Mouse (Mus musculus) E14TG2a.4 (cell line): Measurements from ENCODE around the gene Lcn12.

Experiments used
- H3K27me3 ChIP-seq: 2 replicates; pipeline ENCODE4 v1.6.1; 2014; ENCODE audit warnings: low read length, control low read depth; ENCODE audit not compliant: insufficient read depth
- H3K36me3 ChIP-seq: 2 replicates; pipeline ENCODE4 v1.6.1; 2014; ENCODE audit warnings: low read length, control low read depth; ENCODE audit not compliant: insufficient read depth
- H3K4me1 ChIP-seq: replicated peaks from 2 replicates; pipeline ENCODE4 v1.6.1; 2014; ENCODE audit warnings: low read depth, low read length, control low read depth
- H3K4me3 ChIP-seq: replicated peaks from 2 replicates; pipeline ENCODE4 v1.5.1; 2014; ENCODE audit warnings: mild to moderate bottlenecking, low read length
- H3K9me3 ChIP-seq: 2 replicates; pipeline ENCODE4 v1.6.1; 2014; ENCODE audit warnings: low read length, control low read depth
- CTCF ChIP-seq: conservative IDR thresholded peaks from 2 replicates; pipeline ENCODE4 v1.5.1; 2014; ENCODE audit warnings: low read length
- NANOG ChIP-seq: IDR thresholded peaks from 2 replicates; pipeline ENCODE4 v1.6.1; 2014; ENCODE audit warnings: borderline replicate concordance, low read length, mixed read lengths
- POU5F1 ChIP-seq: IDR thresholded peaks from 2 replicates; pipeline ENCODE4 v1.6.1; 2014; ENCODE audit warnings: low read length, borderline replicate concordance

The Lcn12 gene

DNA sequence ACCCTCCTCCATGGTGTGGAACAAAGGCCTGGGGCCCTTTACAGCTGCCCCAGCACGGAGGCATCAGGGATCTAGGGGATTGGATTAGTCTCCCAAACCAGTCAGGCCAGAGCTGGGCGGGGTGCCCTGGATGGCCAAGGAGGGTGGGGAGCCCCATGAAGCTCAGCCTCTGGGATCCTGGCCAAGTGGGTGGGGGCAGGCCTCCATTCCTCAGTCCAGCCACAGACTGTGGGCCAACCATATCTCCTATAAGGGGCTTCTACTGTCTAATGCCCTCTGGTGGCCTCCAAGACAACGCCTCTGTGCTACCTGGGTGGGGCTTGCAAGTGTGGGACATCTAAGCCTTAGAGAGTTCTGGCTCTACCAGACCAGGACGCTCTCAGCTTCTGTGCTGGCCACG lies 34.8 kb downstream of the Lcn12 start:
- Histone ChIP-seq H3K4me1 (peaks cover 48% of the 10 kb centered on the region), H3K27me3 (peaks cover 33% of the 10 kb centered on the region), H3K4me3 (peak overlapping the region; percentile 39), H3K9me3 (no peaks in the 10 kb centered on the region), H3K36me3 (no peaks in the 10 kb centered on the region)
- TF ChIP-seq POU5F1: no peak
- no peak for TF ChIP-seq NANOG
- no peak for TF ChIP-seq CTCF

DNA sequence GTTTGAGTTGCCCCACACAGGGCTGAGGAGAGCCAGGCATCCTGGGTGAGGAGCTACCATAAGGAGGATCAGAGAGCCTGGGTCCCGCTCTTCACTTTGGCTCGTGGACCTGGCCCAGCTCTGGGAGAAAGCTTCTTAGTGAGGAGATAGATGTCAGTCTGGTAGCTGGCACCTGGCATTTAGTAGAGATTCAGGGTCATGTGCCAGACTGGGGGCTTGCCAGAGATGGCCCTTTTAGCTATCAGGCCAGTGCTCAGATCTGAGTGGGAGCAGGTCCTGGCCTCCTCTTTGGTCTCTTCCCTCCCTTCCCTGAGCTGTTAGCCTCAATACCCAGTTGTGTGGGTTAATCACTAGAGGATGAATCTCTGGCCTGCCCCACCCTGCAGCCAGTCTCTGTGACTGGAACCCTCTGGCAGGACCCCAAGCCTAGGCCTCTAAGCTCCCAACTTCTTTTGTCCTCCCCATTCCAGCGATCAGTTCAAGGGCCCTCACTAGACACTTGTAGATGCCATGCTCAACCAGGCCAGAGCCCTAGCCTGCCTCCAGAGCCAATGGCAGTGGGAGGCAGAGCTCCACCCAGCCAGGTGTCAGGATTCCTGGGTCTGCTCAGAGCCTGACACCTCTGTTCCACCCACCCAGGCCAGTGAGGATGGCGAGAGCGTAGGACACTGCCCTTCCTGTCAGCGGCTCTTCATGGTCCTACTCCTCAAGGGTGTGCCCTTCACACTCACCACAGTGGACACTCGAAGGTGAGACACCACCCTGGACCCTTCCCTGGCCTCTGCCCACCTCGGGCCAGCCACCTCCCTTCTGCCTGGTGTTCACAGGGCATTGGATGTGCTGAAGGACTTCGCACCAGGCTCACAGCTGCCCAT lies 36.5 kb downstream of the Lcn12 start:
- no peak for TF ChIP-seq NANOG
- no peak for TF ChIP-seq CTCF
- TF ChIP-seq POU5F1: no peak
- peaks cover 33% of the 10 kb centered on the region for H3K27me3 ChIP-seq
- no peaks in the 10 kb centered on the region for H3K36me3 ChIP-seq
- peaks cover 48% of the 10 kb centered on the region for H3K4me1 ChIP-seq
- H3K4me3 ChIP-seq: no peak overlapping the region
- no peaks in the 10 kb centered on the region for H3K9me3 ChIP-seq

DNA sequence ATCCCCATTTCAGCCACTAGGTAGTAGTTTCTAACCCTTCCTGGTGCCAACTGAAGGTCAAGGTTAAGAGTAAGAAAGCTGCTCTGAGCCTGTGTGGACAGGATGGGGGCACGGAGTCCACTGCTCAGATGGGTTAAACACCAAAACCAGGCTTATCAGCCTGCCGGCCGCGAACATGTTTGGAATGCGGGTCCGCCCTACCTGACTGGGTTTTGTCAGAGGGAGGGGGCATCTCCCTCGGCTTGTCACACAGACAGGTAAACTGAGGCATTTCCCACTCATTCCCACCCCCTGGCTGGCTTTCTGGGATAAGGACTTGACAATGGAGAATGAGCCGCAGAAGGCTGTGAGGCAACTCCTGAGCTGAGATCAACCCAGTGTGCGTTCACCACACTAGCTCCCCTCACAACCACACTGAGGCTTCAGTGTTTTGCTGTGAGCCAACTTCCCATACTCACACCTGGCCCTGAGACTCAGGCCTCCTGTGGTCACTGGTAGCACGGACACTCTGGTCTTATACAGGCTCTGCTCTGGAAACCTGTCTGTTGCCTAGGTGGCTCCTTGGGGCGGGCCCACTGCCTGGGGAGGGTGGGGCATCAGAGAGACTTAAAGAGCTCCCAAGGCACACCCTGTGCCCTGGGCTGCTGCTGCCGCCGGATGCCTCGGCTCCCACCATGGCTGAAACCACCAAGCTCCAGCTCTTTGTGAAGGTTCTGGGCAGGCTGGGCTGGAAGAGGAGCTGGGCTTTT lies 37.3 kb downstream of the Lcn12 start, which contains the start of gene Clic3:
Clic3 (plus strand) TSS at position 634 of the 749 bp plus-strand sequence.
- peaks cover 33% of the 10 kb centered on the region for H3K27me3 ChIP-seq
- H3K4me1 ChIP-seq: peaks cover 45% of the 10 kb centered on the region
- no peak within 1 kb of the TSS for H3K4me3 ChIP-seq
- H3K36me3 ChIP-seq: no peaks in the 10 kb centered on the region
- H3K9me3 ChIP-seq: no peaks in the 10 kb centered on the region
- TF ChIP-seq CTCF: no peak
- TF ChIP-seq POU5F1: no peak
- TF ChIP-seq NANOG: no peak

DNA sequence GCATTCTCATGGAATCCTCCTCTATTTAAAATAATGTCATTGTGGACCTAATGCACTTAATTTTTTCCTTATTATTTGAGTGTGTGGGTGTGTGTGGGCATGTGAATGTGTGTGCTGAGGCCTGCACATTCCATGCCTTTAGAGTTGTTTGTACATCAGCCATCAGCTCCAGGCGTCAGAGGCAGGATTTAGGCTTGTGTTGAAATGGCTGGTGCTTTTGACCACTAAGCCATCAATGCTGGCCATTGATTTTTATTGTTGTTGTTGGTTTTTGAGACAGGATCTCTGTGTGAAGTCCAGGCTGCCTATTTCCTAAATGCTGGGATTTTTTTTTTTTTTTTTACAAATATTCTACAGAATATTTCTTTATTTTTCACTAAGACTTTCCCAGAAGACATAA lies 40.8 kb downstream of the Lcn12 start:
- H3K27me3 ChIP-seq: peaks cover 19% of the 10 kb centered on the region
- no peak overlapping the region for H3K4me3 ChIP-seq
- H3K4me1 ChIP-seq: peaks cover 17% of the 10 kb centered on the region
- H3K9me3 ChIP-seq: no peaks in the 10 kb centered on the region
- TF ChIP-seq POU5F1 (no peak), NANOG (no peak), CTCF (no peak)
- no peaks in the 10 kb centered on the region; the same call in 1 of the 2 replicates for H3K36me3 ChIP-seq

DNA sequence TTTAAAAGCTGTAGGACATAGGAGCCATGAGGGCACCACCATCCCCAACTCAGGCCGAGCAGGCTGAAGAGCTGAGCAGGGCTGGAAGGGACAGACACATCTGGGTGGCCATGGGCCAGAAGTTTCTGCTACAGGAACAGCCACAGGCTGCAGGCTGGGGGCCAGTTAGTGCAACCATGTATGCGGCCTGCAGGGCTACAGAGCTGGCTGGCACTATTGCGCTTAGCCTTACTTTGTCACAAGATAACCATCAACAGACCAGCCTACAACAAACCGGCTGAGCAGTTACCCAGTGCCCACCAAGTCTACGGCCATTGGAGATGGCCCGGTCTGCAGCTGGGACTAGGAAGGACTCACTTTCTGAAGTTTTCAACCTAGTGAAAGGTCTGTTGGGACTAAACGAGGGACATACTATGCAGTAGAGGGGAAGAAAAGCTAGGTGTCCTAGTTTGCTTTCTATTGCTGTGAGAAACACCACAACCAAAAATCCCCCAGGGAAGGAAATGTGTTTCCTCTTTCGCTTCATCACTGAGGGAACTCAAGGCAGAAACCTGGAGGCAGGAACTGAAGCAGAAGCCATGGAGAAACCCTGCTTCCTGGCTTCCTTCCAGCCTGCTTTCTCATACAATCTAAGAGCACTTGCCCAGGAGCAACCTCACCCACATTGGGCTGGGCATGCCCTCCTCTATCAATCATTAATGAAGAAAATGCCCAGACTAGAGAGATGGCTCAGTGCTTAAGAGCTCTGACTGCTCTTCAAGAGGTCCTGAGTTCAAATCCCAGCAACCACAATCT lies 42.7 kb downstream of the Lcn12 start:
- Histone ChIP-seq H3K36me3 (no peaks in the 10 kb centered on the region; the same call in 1 of the 2 replicates), H3K9me3 (no peaks in the 10 kb centered on the region), H3K4me3 (no peak overlapping the region), H3K27me3 (peaks cover 14% of the 10 kb centered on the region), H3K4me1 (peaks cover 18% of the 10 kb centered on the region)
- no peak for TF ChIP-seq NANOG
- no peak for TF ChIP-seq POU5F1
- TF ChIP-seq CTCF: no peak

DNA sequence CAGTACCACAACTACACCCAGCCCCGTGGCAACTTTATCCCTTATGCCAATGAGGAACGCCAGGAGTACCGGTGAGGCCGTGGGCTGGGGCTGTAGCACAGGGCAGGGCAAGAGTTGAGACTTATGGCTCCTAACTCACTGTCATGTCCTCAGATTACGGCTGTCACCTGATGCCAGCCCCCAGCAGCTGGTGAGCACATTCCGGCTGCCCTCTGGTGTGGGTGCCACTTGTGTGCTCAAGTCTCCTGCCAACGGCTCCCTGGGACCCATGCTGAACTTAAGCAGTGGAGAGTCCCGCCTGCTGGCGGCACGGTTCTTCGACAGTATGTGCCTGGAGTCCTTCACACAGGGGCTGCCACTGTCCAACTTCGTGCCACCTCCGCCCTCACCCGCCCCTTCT lies 51.0 kb downstream of the Lcn12 start:
- peaks cover 22% of the 10 kb centered on the region for H3K36me3 ChIP-seq
- H3K4me3 ChIP-seq: no peak overlapping the region
- peaks cover 51% of the 10 kb centered on the region for H3K4me1 ChIP-seq
- TF ChIP-seq NANOG: no peak
- TF ChIP-seq POU5F1: no peak
- TF ChIP-seq CTCF: no peak
- H3K9me3 ChIP-seq: no peaks in the 10 kb centered on the region
- H3K27me3 ChIP-seq: peaks cover 36% of the 10 kb centered on the region

DNA sequence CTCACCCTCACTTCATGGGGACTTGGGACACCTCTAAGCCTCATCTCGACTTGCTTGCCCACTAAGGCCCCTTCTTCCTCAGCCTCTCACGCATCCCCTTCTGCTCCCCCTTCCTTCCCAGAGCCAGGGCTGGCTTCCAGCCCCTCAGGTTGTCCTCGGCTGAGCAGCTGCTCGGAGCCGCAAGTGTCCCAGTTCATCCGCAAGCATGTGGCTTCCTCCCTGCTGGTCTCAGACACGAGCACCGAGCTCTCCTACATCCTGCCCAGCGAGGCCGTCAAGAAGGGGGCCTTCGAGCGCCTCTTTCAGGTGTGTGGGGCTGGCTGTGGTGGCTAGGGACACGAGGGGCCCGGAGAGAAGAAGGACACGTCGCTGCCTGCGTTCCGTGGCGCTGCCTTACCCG lies 52.6 kb downstream of the Lcn12 start:
- TF ChIP-seq CTCF (no peak), POU5F1 (no peak), NANOG (no peak)
- Histone ChIP-seq H3K9me3 (no peaks in the 10 kb centered on the region), H3K4me1 (peaks cover 47% of the 10 kb centered on the region)

More for the DNA sequence above, 52.6 kb downstream of the Lcn12 start:
- Histone ChIP-seq H3K27me3 (peaks cover 34% of the 10 kb centered on the region), H3K4me3 (peak overlapping the region; percentile 37), H3K36me3 (peaks cover 31% of the 10 kb centered on the region)
